Mouse (Mus musculus) testis, adult 10 weeks (tissue): ENCODE results near the gene Gm14147. TPM values are rescaled to one million over a fixed set of nuclear protein-coding genes. Genes with fewer than 3 reads are reported as not detected.

ENCODE experiments used
- polyA plus RNA-seq: library from polyadenylated mRNA; stranded (reverse); fragments of 350-450 nt; fragmentation: Illumina TruSeq; extraction: RNeasy Lipid Tissue Mini Kit (QIAGEN cat#74804); gene quantifications from one replicate; pipeline ENCODE4 v1.2.3, GENCODE M21; 2014; ENCODE audit warnings: low read depth, low replicate concordance

Gm14147 gene
- 164 TPM for polyA plus RNA-seq

GRCm38 (mm10) chr2:151097945-151098344, at the start of gene Gm14147:
Gene Gm14147 (plus strand): TSS chr2:151098245.

GRCm38 (mm10) chr2:151092250-151092649, 5.8 kb upstream of the Gm14147 start, which contains the start of gene Gm14151:
Gene Gm14151 (minus strand): TSS chr2:151092350.

Other genes with a start within 250 kb of the Gm14147 start
- 49.0 TPM for gene Abhd12, start 193.5 kb upstream of the Gm14147 start, polyA plus RNA-seq
- 46.5 TPM for gene Gins1, start 192.8 kb upstream of the Gm14147 start, polyA plus RNA-seq
- gene Ninl, start 58.9 kb upstream of the Gm14147 start, polyA plus RNA-seq: 11.0 TPM
- gene Nanp, start 58.8 kb upstream of the Gm14147 start, polyA plus RNA-seq: 7.7 TPM
- gene Gm14151, start 5.9 kb upstream of the Gm14147 start, polyA plus RNA-seq: 103 TPM